In genomic region chr14:61293884-61294737, GRCm38 (mm10) we compare ENCODE assay signal across 8 mouse cellular contexts. TPM values are rescaled to one million over a fixed set of nuclear protein-coding genes. Genes with fewer than 3 reads are reported as not detected.
DNase-seq lines count a peak whose midpoint lies in the region; ATAC-seq and TF ChIP-seq lines count a peak whose summit lies in the region.

No protein-coding gene starts in this region.

- TF ChIP-seq CTCF in spleen, adult 2 months (IDR thresholded peaks at IDR 0.05; ENCODE audit: extremely low read depth, insufficient read depth, insufficient read length, insufficient replicate concordance): peak; percentile 54; the same call in 1 of the 2 replicates

- TF ChIP-seq POLR2A in spleen, adult 2 months (IDR thresholded peaks at IDR 0.05; ENCODE audit: low read depth, low read length): no peak

- H3K36me3 ChIP-seq in midbrain, embryonic 10.5 days: no peaks in the 10 kb centered on the region
- no peaks in the 10 kb centered on the region for H3K36me3 ChIP-seq in midbrain, embryonic 13.5 days
- no peaks in the 10 kb centered on the region for H3K36me3 ChIP-seq in forebrain, embryonic 15.5 days
- H3K36me3 ChIP-seq in spleen, adult 2 months (ENCODE audit: control insufficient read depth, insufficient read depth, low read length): no peaks in the 10 kb centered on the region

- H3K27me3 ChIP-seq in midbrain, embryonic 10.5 days (ENCODE audit: low read depth, poor library complexity, severe bottlenecking): no peaks in the 10 kb centered on the region
- no peaks in the 10 kb centered on the region; the same call in 1 of the 2 replicates for H3K27me3 ChIP-seq in midbrain, embryonic 13.5 days
- no peaks in the 10 kb centered on the region for H3K27me3 ChIP-seq in forebrain, embryonic 15.5 days
- H3K27me3 ChIP-seq in spleen, adult 2 months (ENCODE audit: control insufficient read depth, insufficient read depth, low read length): no peaks in the 10 kb centered on the region

- H3K9me3 ChIP-seq in midbrain, embryonic 10.5 days (replicated peaks): no peaks in the 10 kb centered on the region
- H3K9me3 ChIP-seq in midbrain, embryonic 13.5 days: no peaks in the 10 kb centered on the region
- no peaks in the 10 kb centered on the region for H3K9me3 ChIP-seq in forebrain, embryonic 15.5 days

- no peak for ATAC-seq in midbrain, embryonic 13.5 days
- peak; percentile 69 for ATAC-seq in forebrain, embryonic 15.5 days (replicated peaks)
- peak; percentile 91 for ATAC-seq in megakaryocyte, adult 5-6 weeks (ENCODE audit: poor library complexity, severe bottlenecking)

- whole genome bisulfite sequencing in midbrain, embryonic 10.5 days: 53% methylated on average over 16 of the region's 16 CpGs
- 45% methylated on average over 16 of the region's 16 CpGs for WGBS in midbrain, embryonic 13.5 days
- 28% methylated on average over 16 of the region's 16 CpGs for WGBS in forebrain, embryonic 15.5 days
- 52% methylated on average over 16 of the region's 16 CpGs for WGBS in spleen, adult 2 months

- H3K9ac ChIP-seq in midbrain, embryonic 13.5 days (replicated peaks): no peak overlapping the region
- no peak overlapping the region for H3K9ac ChIP-seq in forebrain, embryonic 15.5 days (replicated peaks)

- H3K27ac ChIP-seq in midbrain, embryonic 10.5 days (replicated peaks): no peak overlapping the region
- H3K27ac ChIP-seq in midbrain, embryonic 13.5 days: no peak overlapping the region
- H3K27ac ChIP-seq in forebrain, embryonic 15.5 days (replicated peaks): no peak overlapping the region
- H3K27ac ChIP-seq in spleen, adult 2 months (ENCODE audit: insufficient read depth, low read length): no peak overlapping the region

- no peaks in the 10 kb centered on the region for H3K4me1 ChIP-seq in midbrain, embryonic 10.5 days
- H3K4me1 ChIP-seq in midbrain, embryonic 13.5 days (replicated peaks): no peaks in the 10 kb centered on the region
- H3K4me1 ChIP-seq in forebrain, embryonic 15.5 days: peaks cover 5% of the 10 kb centered on the region; the same call in 1 of the 2 replicates
- no peaks in the 10 kb centered on the region for H3K4me1 ChIP-seq in spleen, adult 2 months (ENCODE audit: control insufficient read depth, insufficient read depth, insufficient read length)

- H3K4me3 ChIP-seq in midbrain, embryonic 10.5 days: 0 out of 2 replicates have a peak overlapping the region, but pooled peaks have one; percentile 4
- H3K4me3 ChIP-seq in midbrain, embryonic 13.5 days (replicated peaks): no peak overlapping the region
- H3K4me3 ChIP-seq in forebrain, embryonic 15.5 days: no peak overlapping the region
- H3K4me3 ChIP-seq in spleen, adult 2 months (ENCODE audit: extremely low read depth, insufficient read depth, insufficient read length): peak overlapping the region; percentile 32; the same call in 1 of the 2 replicates

- no peak overlapping the region for H3K4me2 ChIP-seq in midbrain, embryonic 13.5 days (replicated peaks)
- no peak overlapping the region; the same call in 1 of the 2 replicates for H3K4me2 ChIP-seq in forebrain, embryonic 15.5 days (replicated peaks)

- peak; percentile 59 for DNase-seq in midbrain, embryonic 10.5 days (ENCODE audit: low spot score)
- DNase-seq in c-Kit-positive CD71-positive TER-119-positive erythroid progenitor cells, embryonic 14.5 days (ENCODE audit: low spot score): peak; percentile 60
- peak; percentile 77 for DNase-seq in heart, postnatal 4 days
- DNase-seq in left cerebral cortex, adult 11 months (ENCODE audit: low spot score): peak; percentile 48
- DNase-seq in spleen, adult 2 months (ENCODE audit: low read depth in 1 of 2, low spot score in 2 of 2): peak; percentile 34 to 68

RNA-seq across cellular contexts. Expression of gene Arl11, which starts 15.4 kb away (rescaled TPM):
- 0.15 and 0.56 TPM in 2 replicates for polyA plus RNA-seq in midbrain, embryonic 10.5 days (2016; fragmentation: Nextera tagmentation; extraction: Ambion mirVana)
- polyA plus RNA-seq in midbrain, embryonic 13.5 days (2015; fragmentation: Nextera tagmentation; extraction: Ambion mirVana): 0.20 and 0.44 TPM in 2 replicates
- 0.28 and 0.33 TPM in 2 replicates for polyA plus RNA-seq in forebrain, embryonic 15.5 days (2015; fragmentation: Nextera tagmentation; extraction: Ambion mirVana)
- under 1 TPM; 0.48 to 0.68 TPM for total RNA-seq in heart, postnatal 4 days (2021)
- total RNA-seq in megakaryocyte, adult 5-6 weeks (2015): 55.5 and 62.1 TPM in 2 replicates
- total RNA-seq in megakaryocyte, adult 5-6 weeks (2017): 24.3 and 30.7 TPM in 2 replicates
- 3.0 and 3.8 TPM in 2 replicates for polyA plus RNA-seq in spleen, adult 2 months (2012; rRNA removed)

RNA-seq across cellular contexts. Expression of gene Sgcg, which starts 35.8 kb away (rescaled TPM):
- polyA plus RNA-seq in midbrain, embryonic 10.5 days (2016; fragmentation: Nextera tagmentation; extraction: Ambion mirVana): not detected in 2 replicates
- polyA plus RNA-seq in midbrain, embryonic 13.5 days (2015; fragmentation: Nextera tagmentation; extraction: Ambion mirVana): not detected in 2 replicates
- 0.20 TPM in 1 of 2 replicates, not detected in the other for polyA plus RNA-seq in forebrain, embryonic 15.5 days (2015; fragmentation: Nextera tagmentation; extraction: Ambion mirVana)
- 100 to 1,000 TPM; 145 to 172 TPM for total RNA-seq in heart, postnatal 4 days (2021)
- total RNA-seq in megakaryocyte, adult 5-6 weeks (2015): not detected in 2 replicates
- total RNA-seq in megakaryocyte, adult 5-6 weeks (2017): not detected in 2 replicates
- polyA plus RNA-seq in spleen, adult 2 months (2012; rRNA removed): 0.16 and 0.31 TPM in 2 replicates

Comparison
In these comparisons a context has a peak if more than half of its experiments do, and no peak if none do; other contexts are left out.
1. H3K4me3 ChIP-seq: peak in midbrain, embryonic 10.5 days (single experiment) and spleen, adult 2 months (single experiment); none in midbrain, embryonic 13.5 days (single experiment) and forebrain, embryonic 15.5 days (single experiment).
2. Peak in every context shown above with its lines, with median percentiles within 50 percentile points of each other: DNase-seq.